Mouse (Mus musculus) embryo, embryonic 10.5 days (tissue): ENCODE results near the gene Renbp.

Experiments
- DNase-seq: peaks from one replicate; pipeline ENCODE4 v3.0.0-alpha.2; 2015; ENCODE audit warnings: low spot score

The Renbp gene

GRCm38 (mm10) chrX:73921285-73921822 is 9.3 kb downstream of the Renbp start:
- DNase-seq, result no peak

- no peak for DNase-seq
Observed at GRCm38 (mm10) chrX:73918631-73919030, 12.0 kb downstream of the Renbp start.

DNA sequence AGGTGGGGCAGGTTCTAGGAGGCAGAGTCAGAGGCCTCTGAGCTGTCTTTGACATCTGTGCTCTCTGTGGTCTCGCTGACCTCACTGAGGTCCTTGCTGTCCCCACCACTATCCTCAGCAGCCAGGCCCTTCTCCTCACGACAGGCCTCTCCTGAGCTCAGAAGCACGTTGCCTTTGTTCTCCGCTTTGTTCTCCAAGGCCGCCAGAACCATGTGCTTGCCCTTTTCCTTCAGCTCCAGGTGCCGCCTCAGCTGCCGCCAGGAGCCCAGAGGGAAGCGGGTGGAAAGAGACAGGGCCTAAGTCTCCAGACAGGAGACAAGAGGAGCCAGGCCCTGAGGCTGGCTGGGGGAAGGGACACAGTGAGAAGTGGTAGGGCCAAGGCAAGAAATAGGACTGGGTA is 13.7 kb downstream of the Renbp start:
- DNase-seq, result no peak

GRCm38 (mm10) chrX:73914827-73915703 is 15.6 kb downstream of the Renbp start:
- DNase-seq, result peak; percentile 95

DNA sequence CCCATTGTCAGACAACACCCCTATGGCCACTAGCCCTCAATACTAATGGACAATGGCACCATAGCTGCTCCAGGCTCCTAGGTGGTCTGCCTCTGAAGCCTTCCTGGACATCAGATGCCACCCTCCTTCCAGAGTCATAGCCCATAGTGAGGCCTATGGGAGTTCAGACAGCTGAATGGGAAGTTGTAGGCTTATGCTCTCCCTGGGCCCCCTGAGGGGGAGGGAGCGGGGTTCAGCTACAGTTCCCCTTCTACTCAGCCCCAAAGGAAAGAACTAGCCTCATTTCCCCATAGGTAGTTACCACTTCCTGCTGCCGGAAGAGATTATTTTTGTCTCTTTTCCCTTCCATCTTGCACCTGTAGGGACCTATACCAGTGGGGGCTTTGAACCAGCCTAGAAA is 19.1 kb downstream of the Renbp start:
- no peak for DNase-seq

GRCm38 (mm10) chrX:73911156-73911555 is 19.5 kb downstream of the Renbp start:
- no peak for DNase-seq

DNA sequence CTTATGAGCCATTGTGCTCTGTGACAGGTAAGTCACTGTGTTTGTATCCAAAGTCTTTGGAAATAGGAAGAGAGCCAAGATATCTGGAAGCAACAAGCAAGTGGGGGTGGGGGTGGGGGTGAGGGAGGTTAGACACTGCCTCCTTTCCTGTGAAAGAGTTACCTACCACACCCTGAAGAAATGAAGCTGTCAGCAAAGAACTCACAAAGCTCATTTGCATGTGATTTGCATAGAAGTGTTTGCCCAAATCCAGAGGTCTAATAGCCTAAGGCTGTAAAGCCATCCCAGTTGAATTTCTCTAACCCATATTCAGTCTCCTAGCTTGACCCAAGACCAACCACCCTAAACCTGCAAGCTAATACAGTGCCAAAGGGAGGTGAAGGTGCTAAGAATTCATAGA is 20.2 kb downstream of the Renbp start:
- no peak for DNase-seq

- no peak for DNase-seq
Observed at GRCm38 (mm10) chrX:73910049-73910448, 20.6 kb downstream of the Renbp start.

GRCm38 (mm10) chrX:73897959-73898358 is 32.7 kb downstream of the Renbp start:
- no peak for DNase-seq

DNA sequence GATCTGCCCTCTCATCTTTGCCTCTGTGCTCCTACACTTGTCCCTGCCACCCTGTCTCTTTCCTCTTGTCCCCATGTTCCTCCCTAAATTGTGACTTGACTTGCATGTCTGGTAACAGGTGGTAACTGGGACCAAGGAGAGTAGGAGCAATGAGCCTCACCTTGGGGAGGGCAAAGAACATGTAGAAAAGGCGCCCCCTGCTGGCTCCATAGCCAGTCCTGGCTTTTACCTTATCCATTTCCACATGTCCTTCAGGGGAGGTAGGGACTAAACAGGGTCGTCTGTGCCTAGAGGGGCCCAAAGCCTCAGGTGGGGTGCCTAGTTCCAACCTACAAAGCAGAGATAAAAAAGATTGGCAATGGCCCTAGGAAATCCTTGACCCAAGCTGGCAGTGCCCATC is 34.9 kb downstream of the Renbp start, which contains the start of gene L1cam:
Gene L1cam, minus strand, starts transcription at position 387 of the 400 bp plus-strand sequence.
- DNase-seq, result peak; percentile 60

GRCm38 (mm10) chrX:73892833-73893232 is 37.8 kb downstream of the Renbp start:
- no peak for DNase-seq

DNA sequence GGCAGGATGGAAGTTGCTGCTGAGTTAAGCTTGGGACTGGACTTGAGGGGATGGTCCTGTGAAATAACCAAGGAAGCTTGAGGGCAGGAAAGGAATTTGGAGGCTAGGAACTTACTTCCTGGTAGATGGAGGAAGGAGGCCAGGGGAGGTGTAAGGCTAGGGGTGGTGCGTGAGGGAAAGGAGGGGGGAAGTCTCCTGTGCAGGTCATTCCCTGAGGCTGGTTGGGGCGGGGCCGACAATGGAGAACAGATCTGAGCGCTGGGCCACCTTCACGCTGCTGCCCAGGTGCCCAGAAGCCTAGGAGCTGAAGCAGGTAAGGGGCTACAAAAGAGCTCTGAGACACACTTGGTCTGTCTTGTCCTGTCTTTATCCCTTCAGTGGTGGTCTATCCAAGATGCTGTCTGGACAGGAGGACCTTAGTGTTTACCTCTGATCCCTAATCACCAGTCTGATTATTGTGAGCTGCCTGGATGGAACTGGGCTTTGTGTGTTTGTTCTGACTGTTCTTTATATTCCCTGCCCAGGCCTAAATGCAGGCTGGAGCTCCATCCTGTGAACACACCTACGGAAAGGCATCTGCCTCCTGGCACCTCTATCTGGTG is 39.0 kb downstream of the Renbp start, which contains the start of gene Avpr2:
Gene Avpr2, plus strand, starts transcription at position 552 of the 602 bp plus-strand sequence.
- no peak for DNase-seq

- DNase-seq, result peak; percentile 28
Observed at GRCm38 (mm10) chrX:73881463-73881862, 49.2 kb downstream of the Renbp start.

- peak; percentile 17 for DNase-seq
Observed at GRCm38 (mm10) chrX:73881036-73881427, 49.6 kb downstream of the Renbp start.

GRCm38 (mm10) chrX:73880194-73881035 is 50.2 kb downstream of the Renbp start:
- peak; percentile 17 for DNase-seq

- DNase-seq, result no peak
Observed at GRCm38 (mm10) chrX:73877014-73877413, 53.6 kb downstream of the Renbp start.

DNA sequence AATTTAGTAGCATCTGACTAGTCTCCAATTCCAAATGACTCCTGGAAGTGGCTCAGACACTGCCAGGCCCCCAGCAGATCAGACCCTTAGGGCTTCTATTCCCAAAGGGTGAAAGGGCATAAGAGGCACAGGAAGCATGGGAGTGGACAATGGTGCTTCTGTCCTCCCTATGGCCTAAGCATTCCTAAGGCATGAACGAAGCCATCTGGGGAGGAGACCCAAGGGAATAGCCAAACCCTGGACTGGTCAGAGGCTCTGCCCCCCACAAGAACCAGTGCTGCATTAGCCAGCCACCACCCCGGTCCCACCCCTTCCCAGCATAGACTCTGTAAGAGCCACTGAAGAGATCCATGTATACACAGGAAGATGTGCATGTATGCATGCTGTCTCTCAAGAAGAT is 54.8 kb downstream of the Renbp start:
- no peak for DNase-seq
